Mouse (Mus musculus): ENCODE measurements around the gene Sema5a. TPM values are rescaled to one million over a fixed set of nuclear protein-coding genes. Genes with fewer than 3 reads are reported as not detected.
"Not testable (repeated sequence)": the region's sequence is repeated elsewhere in the genome, so short reads cannot be mapped to it uniquely, and the experiment has no call there.

Gene Sema5a
- 100 to 1,000 TPM in 1 of 2 experiments, 10 to 100 TPM in 1; 98.0 to 101 TPM for total RNA-seq (2021)
- long read RNA-seq, experiment 1, full-length matches to known transcripts: 1 of 30 reads
- long read RNA-seq, experiment 1, partial matches to known transcripts: 4 of 30 reads
- long read RNA-seq, experiment 1, other reads (novel, unspliced or antisense): 25 of 30 reads
- long read RNA-seq, experiment 2, full-length matches to known transcripts: 4 of 18 reads
- long read RNA-seq, experiment 2, partial matches to known transcripts: 1 of 18 reads
- long read RNA-seq, experiment 2, other reads (novel, unspliced or antisense): 13 of 18 reads

GRCm38 (mm10) chr15:32244344-32244955, at the start of gene Sema5a:
TSS of gene Sema5a (plus strand) at chr15:32244810.
- DNase-seq (ENCODE audit: low spot score in 2 of 2): peak; percentile 50 to 57

- no peak for DNase-seq (ENCODE audit: low spot score in 2 of 2)
Measured at GRCm38 (mm10) chr15:32198076-32198475, 46.5 kb upstream of the Sema5a start.

GRCm38 (mm10) chr15:32198561-32198960, 46.0 kb upstream of the Sema5a start:
- no peak for DNase-seq (ENCODE audit: low spot score in 2 of 2)

GRCm38 (mm10) chr15:32203242-32203641, 41.4 kb upstream of the Sema5a start:
- peak in 1 of 2 experiments; percentile 3 for DNase-seq (ENCODE audit: low spot score in 2 of 2)

GRCm38 (mm10) chr15:32204908-32205307, 39.7 kb upstream of the Sema5a start:
- peak in 1 of 2 experiments; percentile 30 for DNase-seq (ENCODE audit: low spot score in 2 of 2)

GRCm38 (mm10) chr15:32214687-32215086, 29.9 kb upstream of the Sema5a start:
- not testable (repeated sequence) for DNase-seq (ENCODE audit: low spot score in 2 of 2)

- no peak for DNase-seq (ENCODE audit: low spot score in 2 of 2)
Measured at GRCm38 (mm10) chr15:32223028-32223427, 21.6 kb upstream of the Sema5a start.

- no peak for DNase-seq (ENCODE audit: low spot score in 2 of 2)
Measured at GRCm38 (mm10) chr15:32225394-32225793, 19.2 kb upstream of the Sema5a start.

GRCm38 (mm10) chr15:32226381-32226780, 18.2 kb upstream of the Sema5a start:
- no peak for DNase-seq (ENCODE audit: low spot score in 2 of 2)

- no peak for DNase-seq (ENCODE audit: low spot score in 2 of 2)
Measured at GRCm38 (mm10) chr15:32226888-32227395, 17.7 kb upstream of the Sema5a start.

GRCm38 (mm10) chr15:32230066-32230465, 14.5 kb upstream of the Sema5a start:
- no peak for DNase-seq (ENCODE audit: low spot score in 2 of 2)

- DNase-seq (ENCODE audit: low spot score in 2 of 2): no peak
Measured at GRCm38 (mm10) chr15:32232189-32232588, 12.4 kb upstream of the Sema5a start.

- DNase-seq (ENCODE audit: low spot score in 2 of 2): not testable (repeated sequence)
Measured at GRCm38 (mm10) chr15:32232666-32233141, 11.9 kb upstream of the Sema5a start.

- no peak for DNase-seq (ENCODE audit: low spot score in 2 of 2)
Measured at GRCm38 (mm10) chr15:32233451-32233850, 11.2 kb upstream of the Sema5a start.

GRCm38 (mm10) chr15:32239099-32239498, 5.5 kb upstream of the Sema5a start:
- no peak for DNase-seq (ENCODE audit: low spot score in 2 of 2)

GRCm38 (mm10) chr15:32240159-32240558, 4.5 kb upstream of the Sema5a start:
- DNase-seq (ENCODE audit: low spot score in 2 of 2): no peak

- DNase-seq (ENCODE audit: low spot score in 2 of 2): no peak
Measured at GRCm38 (mm10) chr15:32241666-32242065, 2.9 kb upstream of the Sema5a start.

GRCm38 (mm10) chr15:32243096-32243785, 1.4 kb upstream of the Sema5a start:
- DNase-seq (ENCODE audit: low spot score in 2 of 2): no peak

- DNase-seq (ENCODE audit: low spot score in 2 of 2): no peak
Measured at GRCm38 (mm10) chr15:32243824-32244223, 786 bp upstream of the Sema5a start.

- peak in 1 of 2 experiments; percentile 54 for DNase-seq (ENCODE audit: low spot score in 2 of 2)
Measured at GRCm38 (mm10) chr15:32244956-32245836, 586 bp downstream of the Sema5a start.
